Mouse (Mus musculus): ENCODE results near the gene Dact2. TPM values are rescaled to one million over a fixed set of nuclear protein-coding genes. Genes with fewer than 3 reads are reported as not detected.

Dact2 gene
- total and polyA plus RNA-seq, 3 experiments = not detected

- no peaks in the 10 kb centered on the region for H3K9me3 ChIP-seq (replicated peaks; ENCODE audit: low read length)
- peaks cover 70% of the 10 kb centered on the region for H3K27me3 ChIP-seq (replicated peaks)
- H3K79me2 ChIP-seq (replicated peaks; ENCODE audit: control insufficient read depth, extremely low read depth, insufficient read depth, poor library complexity, severe bottlenecking) = no peaks in the 10 kb centered on the region
- in situ Hi-C loops (cut with MboI; ENCODE audit: low pct_ligation_motif_present, low pct_unique_long_range_greater_than_20kb, low sequenced_read_pairs) = no loop called here
- no peak overlapping the region for H3K27ac ChIP-seq (ENCODE audit: insufficient read depth, low read depth)
- dilution Hi-C loops (cut with MboI; ENCODE audit: extremely low pct_ligation_motif_present, extremely low pct_unique_long_range_greater_than_20kb, low sequenced_read_pairs) = no loop called here
- no peak overlapping the region for H3K4me2 ChIP-seq (ENCODE audit: insufficient read depth, low read depth, poor library complexity, severe bottlenecking)
- H3K36me3 ChIP-seq (replicated peaks in 1 of 2; ENCODE audit: control insufficient read depth in 1 of 2, insufficient read depth in 1 of 2, low read length in 1 of 2) = no peaks in the 10 kb centered on the region
- DNase-seq (ENCODE audit: extremely low read depth) = no peak
- no peaks in the 10 kb centered on the region for H3K4me1 ChIP-seq (ENCODE audit: control insufficient read depth in 1 of 2, insufficient read depth in 2 of 2)
- TF ChIP-seq NELFE (IDR thresholded peaks at IDR 0.05; ENCODE audit: low read depth, low read length) (no peak), CHD1 (IDR thresholded peaks at IDR 0.05; ENCODE audit: low read depth, low read length) (no peak), BHLHE40 (IDR thresholded peaks at IDR 0.05; ENCODE audit: low read depth, low read length) (no peak), MAX (IDR thresholded peaks at IDR 0.05; ENCODE audit: low read length) (no peak), ZMIZ1 (IDR thresholded peaks at IDR 0.05; ENCODE audit: low read depth, low read length) (no peak), EP300 (IDR thresholded peaks at IDR 0.05; ENCODE audit: low read length) (no peak), MYC (IDR thresholded peaks at IDR 0.05; ENCODE audit: low read depth, low read length) (no peak), TCF12 (IDR thresholded peaks at IDR 0.05; ENCODE audit: low read depth, low read length) (no peak), CTCF (conservative IDR thresholded peaks at IDR 0.05 in 1 of 2, IDR thresholded peaks at IDR 0.05 in 1 of 2; ENCODE audit: low read depth in 2 of 2, low read length in 2 of 2) (no peak), UBTF (IDR thresholded peaks at IDR 0.05; ENCODE audit: low read depth, low read length) (no peak)
- no peak overlapping the region for H3K4me3 ChIP-seq (replicated peaks in 1 of 3; ENCODE audit: low read depth in 2 of 3, low read length in 2 of 3, poor library complexity in 1 of 3)
- no peak overlapping the region for H3K9ac ChIP-seq (ENCODE audit: insufficient read depth, low read depth)
Measured at GRCm38 (mm10) chr17:14234774-14235389, 30.8 kb upstream of the Dact2 start.

GRCm38 (mm10) chr17:14233658-14234057 is 29.6 kb upstream of the Dact2 start:
- TF ChIP-seq SMC3 (IDR thresholded peaks at IDR 0.05; ENCODE audit: low read depth, low read length) = no peak; the same call in 1 of the 2 replicates
- no peak for TF ChIP-seq USF2 (conservative IDR thresholded peaks at IDR 0.05; ENCODE audit: low read depth, low read length)
- peak; percentile 25 for TF ChIP-seq RAD21 (IDR thresholded peaks at IDR 0.05; ENCODE audit: low read depth, low read length)
- no peak for TF ChIP-seq IRF4 (IDR thresholded peaks at IDR 0.05; ENCODE audit: low read depth, low read length)
- TF ChIP-seq CTCF (conservative IDR thresholded peaks at IDR 0.05 in 1 of 2, IDR thresholded peaks at IDR 0.05 in 1 of 2; ENCODE audit: low read depth in 2 of 2, low read length in 2 of 2) = peak in 1 of 2 experiments; percentile 33; a peak in 2 of 4 replicates
- Histone ChIP-seq H3K27me3 (replicated peaks) (peaks cover 62% of the 10 kb centered on the region), H3K27ac (ENCODE audit: insufficient read depth, low read depth) (no peak overlapping the region), H3K4me2 (ENCODE audit: insufficient read depth, low read depth, poor library complexity, severe bottlenecking) (no peak overlapping the region), H3K9me3 (replicated peaks; ENCODE audit: low read length) (no peaks in the 10 kb centered on the region), H3K9ac (ENCODE audit: insufficient read depth, low read depth) (no peak overlapping the region), H3K36me3 (replicated peaks in 1 of 2; ENCODE audit: control insufficient read depth in 1 of 2, insufficient read depth in 1 of 2, low read length in 1 of 2) (no peaks in the 10 kb centered on the region), H3K4me1 (ENCODE audit: control insufficient read depth in 1 of 2, insufficient read depth in 2 of 2) (no peaks in the 10 kb centered on the region), H3K4me3 (replicated peaks in 1 of 3; ENCODE audit: low read depth in 2 of 3, low read length in 2 of 3, poor library complexity in 1 of 3) (no peak overlapping the region), H3K79me2 (replicated peaks; ENCODE audit: control insufficient read depth, extremely low read depth, insufficient read depth, poor library complexity, severe bottlenecking) (no peaks in the 10 kb centered on the region)
- in situ Hi-C loops (cut with MboI; ENCODE audit: low pct_ligation_motif_present, low pct_unique_long_range_greater_than_20kb, low sequenced_read_pairs) (no loop called here), dilution Hi-C loops (cut with MboI; ENCODE audit: extremely low pct_ligation_motif_present, extremely low pct_unique_long_range_greater_than_20kb, low sequenced_read_pairs) (no loop called here)
- DNase-seq (ENCODE audit: extremely low read depth) = no peak

GRCm38 (mm10) chr17:14232629-14233028 is 28.5 kb upstream of the Dact2 start:
- no peak overlapping the region for H3K9ac ChIP-seq (ENCODE audit: insufficient read depth, low read depth)
- H3K79me2 ChIP-seq (replicated peaks; ENCODE audit: control insufficient read depth, extremely low read depth, insufficient read depth, poor library complexity, severe bottlenecking) = no peaks in the 10 kb centered on the region
- dilution Hi-C loops (cut with MboI; ENCODE audit: extremely low pct_ligation_motif_present, extremely low pct_unique_long_range_greater_than_20kb, low sequenced_read_pairs) (no loop called here), in situ Hi-C loops (cut with MboI; ENCODE audit: low pct_ligation_motif_present, low pct_unique_long_range_greater_than_20kb, low sequenced_read_pairs) (no loop called here)
- DNase-seq (ENCODE audit: extremely low read depth) = peak; percentile 67
- no peaks in the 10 kb centered on the region for H3K36me3 ChIP-seq (replicated peaks in 1 of 2; ENCODE audit: control insufficient read depth in 1 of 2, insufficient read depth in 1 of 2, low read length in 1 of 2)
- no peak overlapping the region for H3K4me2 ChIP-seq (ENCODE audit: insufficient read depth, low read depth, poor library complexity, severe bottlenecking)
- no peak overlapping the region for H3K27ac ChIP-seq (ENCODE audit: insufficient read depth, low read depth)
- H3K9me3 ChIP-seq (replicated peaks; ENCODE audit: low read length) = no peaks in the 10 kb centered on the region
- no peak overlapping the region for H3K4me3 ChIP-seq (replicated peaks in 1 of 3; ENCODE audit: low read depth in 2 of 3, low read length in 2 of 3, poor library complexity in 1 of 3)
- H3K27me3 ChIP-seq (replicated peaks) = peaks cover 57% of the 10 kb centered on the region
- no peaks in the 10 kb centered on the region for H3K4me1 ChIP-seq (ENCODE audit: control insufficient read depth in 1 of 2, insufficient read depth in 2 of 2)
- no peak for TF ChIP-seq TCF12 (IDR thresholded peaks at IDR 0.05; ENCODE audit: low read depth, low read length)
- TF ChIP-seq TBP (conservative IDR thresholded peaks at IDR 0.05; ENCODE audit: low read depth, low read length) = no peak
- TF ChIP-seq MEF2A (IDR thresholded peaks at IDR 0.05; ENCODE audit: borderline replicate concordance, low read depth, low read length) = no peak
- TF ChIP-seq POLR2AphosphoS2 (IDR thresholded peaks at IDR 0.05; ENCODE audit: low read depth, low read length) = no peak
- no peak for TF ChIP-seq ZC3H11A (IDR thresholded peaks at IDR 0.05; ENCODE audit: low read depth, low read length)
- no peak for TF ChIP-seq SIN3A (IDR thresholded peaks at IDR 0.05; ENCODE audit: low read length)
- TF ChIP-seq CTCF (conservative IDR thresholded peaks at IDR 0.05 in 1 of 2, IDR thresholded peaks at IDR 0.05 in 1 of 2; ENCODE audit: low read depth in 2 of 2, low read length in 2 of 2) = peak; percentile 71 to 79
- no peak for TF ChIP-seq ELF1 (IDR thresholded peaks at IDR 0.05; ENCODE audit: low read depth, low read length)
- TF ChIP-seq UBTF (IDR thresholded peaks at IDR 0.05; ENCODE audit: low read depth, low read length) = no peak
- no peak for TF ChIP-seq ZKSCAN1 (IDR thresholded peaks at IDR 0.05; ENCODE audit: borderline replicate concordance, low read depth, low read length)
- TF ChIP-seq HCFC1 (IDR thresholded peaks at IDR 0.05; ENCODE audit: low read depth, low read length) = no peak
- no peak for TF ChIP-seq KAT2A (IDR thresholded peaks at IDR 0.05; ENCODE audit: insufficient replicate concordance, low read length)
- TF ChIP-seq PAX5 (IDR thresholded peaks at IDR 0.05; ENCODE audit: low read length) = no peak
- TF ChIP-seq POLR2A (IDR thresholded peaks at IDR 0.05; ENCODE audit: low read depth, low read length) = no peak
- TF ChIP-seq NELFE (IDR thresholded peaks at IDR 0.05; ENCODE audit: low read depth, low read length) = no peak
- peak; percentile 64 for TF ChIP-seq SMC3 (IDR thresholded peaks at IDR 0.05; ENCODE audit: low read depth, low read length)
- TF ChIP-seq JUN (IDR thresholded peaks at IDR 0.05; ENCODE audit: insufficient read depth, low read depth, low read length) = no peak

Data from CH12.LX (cell line).